Mouse (Mus musculus) hindbrain, embryonic 15.5 days (tissue): Measurements from ENCODE around the gene Tspo. TPM values are rescaled to one million over a fixed set of nuclear protein-coding genes. Genes with fewer than 3 reads are reported as not detected.

Experiments used
- ATAC-seq: fragments of 200-750 bp; cut with Nextera tagmentation; 2 replicates; pipeline ENCODE4 v1.8.0; 2017; ENCODE audit warnings: low read depth, moderate number of reproducible peaks, moderate TSS enrichment; ENCODE audit not compliant: low FRiP score
- H3K27ac ChIP-seq: fragments of 300-500 bp; sonication (generic); replicated peaks from 2 replicates; pipeline ENCODE4 v1.5.1; 2015; ENCODE audit warnings: mild to moderate bottlenecking, inconsistent platforms
- H3K27me3 ChIP-seq: fragments of 300-500 bp; sonication (generic); 2 replicates; pipeline ENCODE4 v1.6.1; 2015; ENCODE audit warnings: control low read depth, inconsistent platforms
- H3K36me3 ChIP-seq: fragments of 300-500 bp; sonication (generic); 2 replicates; pipeline ENCODE4 v1.6.1; 2015; ENCODE audit warnings: control low read depth, inconsistent platforms
- H3K4me1 ChIP-seq: fragments of 300-500 bp; sonication (generic); replicated peaks from 2 replicates; pipeline ENCODE4 v1.6.1; 2015; ENCODE audit warnings: control low read depth, inconsistent platforms
- H3K4me2 ChIP-seq: fragments of 300-500 bp; sonication (generic); 2 replicates; pipeline ENCODE4 v1.6.1; 2015; ENCODE audit warnings: moderate library complexity, mild to moderate bottlenecking, inconsistent platforms
- H3K4me3 ChIP-seq: fragments of 300-500 bp; sonication (generic); 2 replicates; pipeline ENCODE4 v1.5.1; 2015; ENCODE audit warnings: mild to moderate bottlenecking, inconsistent platforms
- H3K9ac ChIP-seq: fragments of 300-500 bp; sonication (generic); 2 replicates; pipeline ENCODE4 v1.6.1; 2015; ENCODE audit warnings: inconsistent platforms
- H3K9me3 ChIP-seq: fragments of 300-500 bp; sonication (generic); 2 replicates; pipeline ENCODE4 v1.6.1; 2016; ENCODE audit warnings: control low read depth, inconsistent platforms
- WGBS: fragments of 180-500 bp; shearing (Covaris S2); methylation state at CpG from one replicate; pipeline ENCODE4 v1.1.7; 2015; 5-methylcytosine and 5-hydroxymethylcytosine counted together
- polyA plus RNA-seq: library from polyadenylated mRNA; unstranded; fragments of >200 nt; fragmentation: Nextera tagmentation; extraction: Ambion mirVana; gene quantifications from 2 replicates; pipeline ENCODE4 v1.2.1, GENCODE M21; 2015

Gene Tspo
- polyA plus RNA-seq, 1 experiment from 2014 or later, result 11.7 TPM

GRCm38 (mm10) chr15:83571636-83572035, 8.2 kb downstream of the Tspo start:
- no peaks in the 10 kb centered on the region for H3K27me3 ChIP-seq
- H3K4me2 ChIP-seq, result no peak overlapping the region
- peak; percentile 4; the same call in 1 of the 2 replicates for ATAC-seq
- no peak overlapping the region for H3K4me3 ChIP-seq
- no peaks in the 10 kb centered on the region for H3K4me1 ChIP-seq
- WGBS, result 89% methylated on average over 5 of the region's 5 CpGs
- no peak overlapping the region for H3K9ac ChIP-seq
- peaks cover 10% of the 10 kb centered on the region for H3K36me3 ChIP-seq
- H3K27ac ChIP-seq, result no peak overlapping the region
- H3K9me3 ChIP-seq, result no peaks in the 10 kb centered on the region

- Histone ChIP-seq H3K4me1 (no peaks in the 10 kb centered on the region), H3K36me3 (peaks cover 14% of the 10 kb centered on the region), H3K9me3 (no peaks in the 10 kb centered on the region), H3K27me3 (no peaks in the 10 kb centered on the region), H3K27ac (no peak overlapping the region), H3K4me3 (no peak overlapping the region), H3K9ac (no peak overlapping the region), H3K4me2 (no peak overlapping the region)
- 0 out of 2 replicates have a peak, but pooled peaks have one; percentile 3 for ATAC-seq
- WGBS, result 88% methylated on average over 4 of the region's 4 CpGs
Measured at GRCm38 (mm10) chr15:83572132-83572531, 8.7 kb downstream of the Tspo start.

- H3K9ac ChIP-seq, result no peak overlapping the region
- H3K27me3 ChIP-seq, result no peaks in the 10 kb centered on the region
- WGBS, result 96% methylated on average over 12 of the region's 12 CpGs
- peaks cover 27% of the 10 kb centered on the region for H3K36me3 ChIP-seq
- H3K27ac ChIP-seq, result no peak overlapping the region
- no peak overlapping the region for H3K4me2 ChIP-seq
- ATAC-seq, result no peak
- no peaks in the 10 kb centered on the region for H3K9me3 ChIP-seq
- H3K4me3 ChIP-seq, result no peak overlapping the region
- no peaks in the 10 kb centered on the region for H3K4me1 ChIP-seq
Measured at GRCm38 (mm10) chr15:83573606-83574005, 10.2 kb downstream of the Tspo start.

- H3K9me3 ChIP-seq, result no peaks in the 10 kb centered on the region
Measured at GRCm38 (mm10) chr15:83574731-83575351, 11.4 kb downstream of the Tspo start.

GRCm38 (mm10) chr15:83575543-83575942, 12.2 kb downstream of the Tspo start:
- ATAC-seq, result no peak
- Histone ChIP-seq H3K4me2 (no peak overlapping the region), H3K27ac (no peak overlapping the region), H3K4me3 (no peak overlapping the region), H3K9me3 (no peaks in the 10 kb centered on the region), H3K27me3 (no peaks in the 10 kb centered on the region), H3K9ac (no peak overlapping the region), H3K36me3 (peaks cover 40% of the 10 kb centered on the region), H3K4me1 (no peaks in the 10 kb centered on the region)
- 94% methylated on average over 8 of the region's 8 CpGs for WGBS

More at GRCm38 (mm10) chr15:83574731-83575351, 11.4 kb downstream of the Tspo start:
- no peaks in the 10 kb centered on the region for H3K4me1 ChIP-seq
- peaks cover 33% of the 10 kb centered on the region for H3K36me3 ChIP-seq
- no peak overlapping the region for H3K9ac ChIP-seq
- no peaks in the 10 kb centered on the region for H3K27me3 ChIP-seq
- H3K27ac ChIP-seq, result no peak overlapping the region
- 85% methylated on average over 6 of the region's 6 CpGs for WGBS
- no peak overlapping the region for H3K4me3 ChIP-seq
- H3K4me2 ChIP-seq, result no peak overlapping the region
- ATAC-seq, result no peak

GRCm38 (mm10) chr15:83576651-83577050, 13.3 kb downstream of the Tspo start:
- Histone ChIP-seq H3K9ac (no peak overlapping the region), H3K9me3 (no peaks in the 10 kb centered on the region), H3K4me2 (no peak overlapping the region), H3K27me3 (no peaks in the 10 kb centered on the region), H3K4me3 (no peak overlapping the region), H3K36me3 (peaks cover 51% of the 10 kb centered on the region), H3K4me1 (no peaks in the 10 kb centered on the region), H3K27ac (no peak overlapping the region)
- 94% methylated on average over 9 of the region's 9 CpGs for WGBS
- no peak for ATAC-seq

- Histone ChIP-seq H3K36me3 (peaks cover 79% of the 10 kb centered on the region), H3K4me1 (no peaks in the 10 kb centered on the region), H3K4me3 (no peak overlapping the region), H3K9ac (no peak overlapping the region), H3K9me3 (no peaks in the 10 kb centered on the region), H3K27ac (no peak overlapping the region), H3K27me3 (no peaks in the 10 kb centered on the region), H3K4me2 (no peak overlapping the region)
- no peak for ATAC-seq
- WGBS, result 89% methylated on average over 4 of the region's 4 CpGs
Measured at GRCm38 (mm10) chr15:83582931-83583330, 19.5 kb downstream of the Tspo start.

- no peaks in the 10 kb centered on the region for H3K9me3 ChIP-seq
- no peaks in the 10 kb centered on the region for H3K27me3 ChIP-seq
- ATAC-seq, result no peak
- 75% methylated on average over 8 of the region's 8 CpGs for WGBS
- no peak overlapping the region for H3K9ac ChIP-seq
- no peaks in the 10 kb centered on the region for H3K4me1 ChIP-seq
- H3K4me2 ChIP-seq, result no peak overlapping the region
- H3K36me3 ChIP-seq, result peaks cover 81% of the 10 kb centered on the region
- no peak overlapping the region for H3K27ac ChIP-seq
- no peak overlapping the region for H3K4me3 ChIP-seq
Measured at GRCm38 (mm10) chr15:83583419-83584156, 20.2 kb downstream of the Tspo start.

GRCm38 (mm10) chr15:83584741-83585220, 21.4 kb downstream of the Tspo start:
- no peaks in the 10 kb centered on the region for H3K27me3 ChIP-seq
- H3K9me3 ChIP-seq, result no peaks in the 10 kb centered on the region
- H3K4me1 ChIP-seq, result no peaks in the 10 kb centered on the region
- no peak overlapping the region for H3K4me3 ChIP-seq
- ATAC-seq, result no peak
- 92% methylated on average over 6 of the region's 6 CpGs for whole genome bisulfite sequencing
- H3K9ac ChIP-seq, result no peak overlapping the region
- H3K36me3 ChIP-seq, result peaks cover 77% of the 10 kb centered on the region
- H3K4me2 ChIP-seq, result no peak overlapping the region
- H3K27ac ChIP-seq, result no peak overlapping the region

GRCm38 (mm10) chr15:83590841-83591240, 27.4 kb downstream of the Tspo start:
- H3K4me1 ChIP-seq, result peaks cover 28% of the 10 kb centered on the region
- H3K36me3 ChIP-seq, result peaks cover 26% of the 10 kb centered on the region
- H3K27me3 ChIP-seq, result no peaks in the 10 kb centered on the region
- 89% methylated on average over 4 of the region's 4 CpGs for WGBS
- no peak overlapping the region for H3K4me2 ChIP-seq
- ATAC-seq, result no peak
- H3K27ac ChIP-seq, result no peak overlapping the region
- no peaks in the 10 kb centered on the region for H3K9me3 ChIP-seq
- no peak overlapping the region for H3K4me3 ChIP-seq
- no peak overlapping the region for H3K9ac ChIP-seq

GRCm38 (mm10) chr15:83591758-83592157, 28.4 kb downstream of the Tspo start:
- H3K4me1 ChIP-seq, result peaks cover 28% of the 10 kb centered on the region
- no peak overlapping the region for H3K9ac ChIP-seq
- WGBS, result 88% methylated on average over 6 of the region's 6 CpGs
- H3K4me3 ChIP-seq, result no peak overlapping the region
- no peak overlapping the region for H3K4me2 ChIP-seq
- H3K27ac ChIP-seq, result no peak overlapping the region
- no peaks in the 10 kb centered on the region for H3K9me3 ChIP-seq
- peaks cover 17% of the 10 kb centered on the region for H3K36me3 ChIP-seq
- no peaks in the 10 kb centered on the region for H3K27me3 ChIP-seq
- ATAC-seq, result no peak
